Mouse (Mus musculus): Measurements from ENCODE around the gene 1700020D05Rik.

The 1700020D05Rik gene

GRCm38 (mm10) chr19:5503687-5504086 lies at the start of gene 1700020D05Rik:
1700020D05Rik (minus strand) TSS chr19:5503787.
- no peak for DNase-seq (ENCODE audit: extremely low spot score, low spot score)

GRCm38 (mm10) chr19:5547471-5548056 lies 44.0 kb upstream of the 1700020D05Rik start:
- no peak for DNase-seq (ENCODE audit: extremely low spot score, low spot score)

- no peak for DNase-seq (ENCODE audit: extremely low spot score, low spot score)
Observed at GRCm38 (mm10) chr19:5544031-5544430, 40.4 kb upstream of the 1700020D05Rik start.

- DNase-seq (ENCODE audit: extremely low spot score, low spot score): no peak
Observed at GRCm38 (mm10) chr19:5543362-5543761, 39.8 kb upstream of the 1700020D05Rik start.

- no peak for DNase-seq (ENCODE audit: extremely low spot score, low spot score)
Observed at GRCm38 (mm10) chr19:5538786-5539185, 35.2 kb upstream of the 1700020D05Rik start.

GRCm38 (mm10) chr19:5532520-5532919 lies 28.9 kb upstream of the 1700020D05Rik start:
- no peak for DNase-seq (ENCODE audit: extremely low spot score, low spot score)

GRCm38 (mm10) chr19:5530138-5530524 lies 26.5 kb upstream of the 1700020D05Rik start:
- no peak for DNase-seq (ENCODE audit: extremely low spot score, low spot score)

GRCm38 (mm10) chr19:5529325-5530137 lies 25.9 kb upstream of the 1700020D05Rik start:
- DNase-seq (ENCODE audit: extremely low spot score, low spot score): peak; percentile 98

- no peak for DNase-seq (ENCODE audit: extremely low spot score, low spot score)
Observed at GRCm38 (mm10) chr19:5525204-5525603, 21.6 kb upstream of the 1700020D05Rik start.

- no peak for DNase-seq (ENCODE audit: extremely low spot score, low spot score)
Observed at GRCm38 (mm10) chr19:5518721-5519120, 15.1 kb upstream of the 1700020D05Rik start.

GRCm38 (mm10) chr19:5516906-5517505 lies 13.4 kb upstream of the 1700020D05Rik start:
- no peak for DNase-seq (ENCODE audit: extremely low spot score, low spot score)

GRCm38 (mm10) chr19:5515840-5516777 lies 12.5 kb upstream of the 1700020D05Rik start:
- DNase-seq (ENCODE audit: extremely low spot score, low spot score): no peak

- DNase-seq (ENCODE audit: extremely low spot score, low spot score): no peak
Observed at GRCm38 (mm10) chr19:5513005-5513349, 9.4 kb upstream of the 1700020D05Rik start.

- no peak for DNase-seq (ENCODE audit: extremely low spot score, low spot score)
Observed at GRCm38 (mm10) chr19:5512091-5513004, 8.8 kb upstream of the 1700020D05Rik start.

GRCm38 (mm10) chr19:5511074-5511632 lies 7.6 kb upstream of the 1700020D05Rik start:
- DNase-seq (ENCODE audit: extremely low spot score, low spot score): no peak

GRCm38 (mm10) chr19:5510031-5511026 lies 6.7 kb upstream of the 1700020D05Rik start, which contains the start of gene Snx32:
Snx32 (minus strand) TSS chr19:5510538.
- DNase-seq (ENCODE audit: extremely low spot score, low spot score): peak; percentile 94

- DNase-seq (ENCODE audit: extremely low spot score, low spot score): no peak
Observed at GRCm38 (mm10) chr19:5500330-5500875, 3.2 kb downstream of the 1700020D05Rik start.

- DNase-seq (ENCODE audit: extremely low spot score, low spot score): no peak
Observed at GRCm38 (mm10) chr19:5496052-5496370, 7.6 kb downstream of the 1700020D05Rik start.
